Mouse (Mus musculus) embryonic stem cell, embryonic (primary cell): ENCODE data around the gene Gm37240.

Experiments used
- CTCF ChIA-PET, 4 experiments: fragments of 300-600 bp in 2 of 4; fragments of 350-600 bp in 2 of 4; sonication (Branson Sonifier 250); formaldehyde crosslinking; loops; one replicate each; lab custom pipeline; 2022; ENCODE audit warnings: inconsistent platforms in 2 of 4; lab: Charles Lee
- POLR2A ChIA-PET, 4 experiments: fragments of 300-600 bp in 2 of 4; fragments of 350-600 bp in 2 of 4; sonication (Branson Sonifier 250); formaldehyde crosslinking; loops; one replicate each; lab custom pipeline; 2022; ENCODE audit warnings: antibody characterized with exemption in 4 of 4, inconsistent platforms in 1 of 4; lab: Charles Lee

Gene Gm37240

GRCm38 (mm10) chr3:84663858-84664257 lies 1223.5 kb downstream of the Gm37240 start:
- CTCF ChIA-PET, result interaction anchor here in 1 of 4 experiments (0.7 kb wide), 1 partner anchor 16 kb away, joined by 3 read pairs; no protein-coding TSS in a partner anchor
- POLR2A ChIA-PET, result interaction anchor here in 2 of 4 experiments (1.1 to 5.8 kb wide), 3 partner anchors 9 to 49 kb away, joined by 4 to 67 read pairs (median 14); no protein-coding TSS in a partner anchor

GRCm38 (mm10) chr3:84663079-84663478 lies 1224.2 kb downstream of the Gm37240 start:
- CTCF ChIA-PET, result interaction anchor here in 2 of 4 experiments (0.6 to 0.7 kb wide), 2 partner anchors 164 to 349 kb away, joined by 3 to 6 read pairs; no protein-coding TSS in a partner anchor

GRCm38 (mm10) chr3:84660380-84660779 lies 1226.9 kb downstream of the Gm37240 start:
- ChIA-PET CTCF (interaction anchor here in 1 of 4 experiments (1.4 kb wide), 1 partner anchor 45 kb away, joined by 4 read pairs; no protein-coding TSS in a partner anchor), POLR2A (no interaction called here)

More at GRCm38 (mm10) chr3:84663079-84663478, 1224.2 kb downstream of the Gm37240 start:
- POLR2A ChIA-PET, result interaction anchor here in 2 of 4 experiments (1.1 to 5.8 kb wide), 3 partner anchors 9 to 48 kb away, joined by 4 to 67 read pairs (median 14); no protein-coding TSS in a partner anchor

- ChIA-PET POLR2A (interaction anchor here in 1 of 4 experiments (1.5 kb wide), 1 partner anchor 21 kb away, joined by 3 read pairs; no protein-coding TSS in a partner anchor), CTCF (interaction anchor here in 1 of 4 experiments (1.4 kb wide), 1 partner anchor 44 kb away, joined by 4 read pairs; no protein-coding TSS in a partner anchor)
Measured at GRCm38 (mm10) chr3:84658872-84659271, 1228.4 kb downstream of the Gm37240 start.

GRCm38 (mm10) chr3:84658017-84658416 lies 1229.3 kb downstream of the Gm37240 start:
- ChIA-PET CTCF (interaction anchor here (0.5 to 1.4 kb wide), 5 partner anchors 18 to 887 kb away, joined by 3 to 11 read pairs (median 3); no protein-coding TSS in a partner anchor), POLR2A (interaction anchor here in 3 of 4 experiments (0.6 to 6.7 kb wide), 8 partner anchors 7 to 226 kb away, joined by 3 to 67 read pairs (median 4); partner anchors contain the start of gene Tmem154 (in 2 of the 3))

- ChIA-PET POLR2A (interaction anchor here in 3 of 4 experiments (0.7 to 6.7 kb wide), 16 partner anchors 8 to 226 kb away, joined by 3 to 110 read pairs (median 4); partner anchors contain the start of gene Tmem154 (in 2 of the 3)), CTCF (interaction anchor here (0.5 to 1.2 kb wide), 8 partner anchors 10 to 887 kb away, joined by 3 to 5 read pairs (median 3); no protein-coding TSS in a partner anchor)
Measured at GRCm38 (mm10) chr3:84657240-84657639, 1230.1 kb downstream of the Gm37240 start.

- POLR2A ChIA-PET, result interaction anchor here (0.6 to 6.7 kb wide), 12 partner anchors 8 to 899 kb away, joined by 3 to 110 read pairs (median 5); partner anchors contain the start of gene Tmem154 (in 2 of the 4)
- CTCF ChIA-PET, result interaction anchor here in 2 of 4 experiments (0.7 kb wide), 2 partner anchors 146 to 175 kb away, joined by 3 read pairs; no protein-coding TSS in a partner anchor
Measured at GRCm38 (mm10) chr3:84655785-84656150, 1231.5 kb downstream of the Gm37240 start.

GRCm38 (mm10) chr3:84654900-84655784 lies 1232.2 kb downstream of the Gm37240 start:
- POLR2A ChIA-PET, result interaction anchor here (0.6 to 6.7 kb wide), 16 partner anchors 8 to 1393 kb away, joined by 3 to 110 read pairs (median 4); partner anchors contain the start of gene Tmem154 (in 2 of the 4)
- CTCF ChIA-PET, result interaction anchor here in 2 of 4 experiments (0.6 to 0.7 kb wide), 3 partner anchors 108 to 176 kb away, joined by 3 to 8 read pairs (median 3); no protein-coding TSS in a partner anchor

GRCm38 (mm10) chr3:84654246-84654826 lies 1233.0 kb downstream of the Gm37240 start:
- CTCF ChIA-PET, result interaction anchor here in 3 of 4 experiments (0.5 to 1.3 kb wide), 6 partner anchors 10 to 479 kb away, joined by 3 to 8 read pairs (median 4); partner anchors contain the start of gene Tmem154 (in 1 of the 3)
- POLR2A ChIA-PET, result interaction anchor here in 3 of 4 experiments (0.6 to 6.7 kb wide), 15 partner anchors 9 to 85 kb away, joined by 3 to 110 read pairs (median 4); partner anchors contain the start of gene Tmem154 (in 2 of the 3)

- POLR2A ChIA-PET, result interaction anchor here (0.6 to 6.7 kb wide), 20 partner anchors 8 to 201 kb away, joined by 3 to 110 read pairs (median 4); partner anchors contain the start of gene Tmem154 (in 2 of the 4)
- CTCF ChIA-PET, result interaction anchor here in 3 of 4 experiments (0.5 to 1.3 kb wide), 10 partner anchors 11 to 523 kb away, joined by 3 to 8 read pairs (median 4); partner anchors contain the start of gene Tmem154 (in 1 of the 3)
Measured at GRCm38 (mm10) chr3:84653557-84654245, 1233.6 kb downstream of the Gm37240 start.

GRCm38 (mm10) chr3:84652643-84653556 lies 1234.4 kb downstream of the Gm37240 start:
- CTCF ChIA-PET, result interaction anchor here in 3 of 4 experiments (0.6 to 1.3 kb wide), 5 partner anchors 13 to 307 kb away, joined by 3 to 8 read pairs (median 4); partner anchors contain the start of gene Tmem154 (in 1 of the 3)

GRCm38 (mm10) chr3:84649578-84650327 lies 1237.6 kb downstream of the Gm37240 start:
- CTCF ChIA-PET, result interaction anchor here in 1 of 4 experiments (0.6 kb wide), 1 partner anchor 18 kb away, joined by 4 read pairs; no protein-coding TSS in a partner anchor
- POLR2A ChIA-PET, result interaction anchor here in 2 of 4 experiments (0.8 to 2.0 kb wide), 5 partner anchors 11 to 165 kb away, joined by 3 to 11 read pairs (median 3); partner anchors contain the start of gene Tmem154 (in 1 of the 2)

More at GRCm38 (mm10) chr3:84652643-84653556, 1234.4 kb downstream of the Gm37240 start:
- POLR2A ChIA-PET, result interaction anchor here in 3 of 4 experiments (0.6 to 6.7 kb wide), 12 partner anchors 7 to 202 kb away, joined by 3 to 110 read pairs (median 4); partner anchors contain the start of gene Tmem154 (in 2 of the 3)

GRCm38 (mm10) chr3:84648069-84648468 lies 1239.2 kb downstream of the Gm37240 start:
- ChIA-PET POLR2A (interaction anchor here in 2 of 4 experiments (0.5 to 2.2 kb wide), 10 partner anchors 9 to 333 kb away, joined by 3 to 12 read pairs (median 4); partner anchors contain the start of gene Tmem154 (in 2 of the 2)), CTCF (interaction anchor here in 2 of 4 experiments (0.6 to 1.3 kb wide), 4 partner anchors 9 to 486 kb away, joined by 3 to 5 read pairs (median 3); no protein-coding TSS in a partner anchor)

GRCm38 (mm10) chr3:84647616-84648015 lies 1239.7 kb downstream of the Gm37240 start:
- ChIA-PET POLR2A (interaction anchor here in 2 of 4 experiments (0.5 to 2.2 kb wide), 8 partner anchors 9 to 333 kb away, joined by 3 to 12 read pairs (median 6); partner anchors contain the start of gene Tmem154 (in 2 of the 2)), CTCF (interaction anchor here in 2 of 4 experiments (0.6 to 1.3 kb wide), 5 partner anchors 9 to 485 kb away, joined by 3 to 5 read pairs (median 3); no protein-coding TSS in a partner anchor)
